In genomic region chr19:7218753-7219152, GRCm38 (mm10) we compare ENCODE assay signal across 1 mouse cellular context.
A peak's percentile ranks its signal among the peaks of the same experiment; 100 is the strongest.
TF ChIP-seq lines count a peak whose summit lies in the region.

No protein-coding gene starts in this region.

TF ChIP-seq in MEL, 35 proteins besides CTCF, POLR2A, EP300 and RAD21:
- peak; percentile 94 for TF ChIP-seq TBP (IDR thresholded peaks at IDR 0.05; ENCODE audit: low read depth, low read length)
- TF ChIP-seq MXI1 (IDR thresholded peaks at IDR 0.05; ENCODE audit: low read depth, low read length) = no peak
TF ChIP-seq in MEL: peak in this region for 1.
